Mouse (Mus musculus): ENCODE measurements at regions not wholly inside any gene's neighbourhood (a gene's known extent, or its start where the extent isn't known, plus 50 kb on each side); places are given as distances from the start of the nearest gene placed in this dataset.
"Not testable (repeated sequence)": the region's sequence is repeated elsewhere in the genome, so short reads cannot be mapped to it uniquely, and the experiment has no call there.

DNA sequence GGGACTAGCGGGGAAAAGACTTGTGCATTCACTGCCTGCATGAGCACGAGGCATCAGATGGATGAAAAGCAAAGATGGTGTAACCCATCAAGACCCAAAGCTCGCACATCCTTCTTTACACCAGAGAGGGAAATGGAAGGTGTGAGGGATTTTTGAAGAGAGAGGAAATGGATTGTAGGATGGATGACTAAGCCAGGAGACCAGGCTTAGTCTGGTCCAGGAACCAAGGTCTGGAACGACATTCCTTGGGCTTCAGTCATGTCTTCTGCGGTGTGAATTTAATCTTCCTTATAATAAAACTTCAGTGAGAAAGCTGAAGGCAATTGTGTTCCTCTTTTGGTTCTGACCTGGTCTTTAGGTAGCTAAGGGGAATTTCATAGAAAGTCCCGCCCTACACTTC lies 551.0 kb upstream of the Gm10131 start:
- 89% methylated on average over 6 of the region's 6 CpGs for WGBS (ENCODE audit: insufficient replicate concordance)
- no peaks in the 10 kb centered on the region for H3K36me3 ChIP-seq (ENCODE audit: control insufficient read depth, insufficient read depth, low read length)
- no peak overlapping the region for H3K4me2 ChIP-seq
- no peaks in the 10 kb centered on the region for H3K4me1 ChIP-seq (ENCODE audit: control insufficient read depth, insufficient read depth, low read length)
- ATAC-seq (replicated peaks; ENCODE audit: insufficient number of reproducible peaks, low FRiP score, low TSS enrichment): no peak
- H3K27ac ChIP-seq (ENCODE audit: low read depth, low read length): no peak overlapping the region
- H3K27me3 ChIP-seq (ENCODE audit: control insufficient read depth, insufficient read depth, low read length): no peaks in the 10 kb centered on the region
- H3K4me3 ChIP-seq (ENCODE audit: low read depth, low read length): no peak overlapping the region
- no peaks in the 10 kb centered on the region for H3K9me3 ChIP-seq (replicated peaks; ENCODE audit: control insufficient read depth, low read length)
- H3K9ac ChIP-seq (ENCODE audit: low read depth, low read length): no peak overlapping the region

DNA sequence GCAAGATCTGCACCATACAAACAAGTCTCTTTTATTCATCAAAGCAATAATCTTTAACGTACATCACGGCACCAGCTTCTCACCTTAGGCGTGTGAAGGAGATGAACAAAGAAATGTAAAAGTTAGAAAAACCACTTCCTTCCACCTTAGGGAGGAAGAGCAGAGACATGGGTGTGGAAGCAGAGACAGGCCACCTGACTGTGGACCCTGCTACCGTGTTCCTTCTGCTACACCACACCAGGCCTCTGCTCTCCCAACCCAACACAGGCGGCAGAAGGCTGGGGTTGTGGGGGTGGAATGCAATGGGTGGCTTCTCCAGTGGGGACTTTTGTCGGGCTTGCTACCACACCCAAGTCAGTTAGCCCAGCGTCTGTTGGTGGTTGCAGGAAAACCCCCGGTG lies 540.2 kb upstream of the Gm10131 start:
- no peak overlapping the region for H3K4me3 ChIP-seq (ENCODE audit: low read depth, low read length)
- H3K27me3 ChIP-seq (ENCODE audit: control insufficient read depth, insufficient read depth, low read length): no peaks in the 10 kb centered on the region
- H3K9me3 ChIP-seq (replicated peaks; ENCODE audit: control insufficient read depth, low read length): peaks cover 6% of the 10 kb centered on the region; the same call in 1 of the 2 replicates
- ATAC-seq (replicated peaks; ENCODE audit: insufficient number of reproducible peaks, low FRiP score, low TSS enrichment): no peak
- H3K9ac ChIP-seq (ENCODE audit: low read depth, low read length): no peak overlapping the region
- no peak overlapping the region for H3K27ac ChIP-seq (ENCODE audit: low read depth, low read length)
- 81% methylated on average over 8 of the region's 8 CpGs for WGBS (ENCODE audit: insufficient replicate concordance)
- no peak overlapping the region for H3K4me2 ChIP-seq
- H3K4me1 ChIP-seq (ENCODE audit: control insufficient read depth, insufficient read depth, low read length): no peaks in the 10 kb centered on the region
- H3K36me3 ChIP-seq (ENCODE audit: control insufficient read depth, insufficient read depth, low read length): no peaks in the 10 kb centered on the region

DNA sequence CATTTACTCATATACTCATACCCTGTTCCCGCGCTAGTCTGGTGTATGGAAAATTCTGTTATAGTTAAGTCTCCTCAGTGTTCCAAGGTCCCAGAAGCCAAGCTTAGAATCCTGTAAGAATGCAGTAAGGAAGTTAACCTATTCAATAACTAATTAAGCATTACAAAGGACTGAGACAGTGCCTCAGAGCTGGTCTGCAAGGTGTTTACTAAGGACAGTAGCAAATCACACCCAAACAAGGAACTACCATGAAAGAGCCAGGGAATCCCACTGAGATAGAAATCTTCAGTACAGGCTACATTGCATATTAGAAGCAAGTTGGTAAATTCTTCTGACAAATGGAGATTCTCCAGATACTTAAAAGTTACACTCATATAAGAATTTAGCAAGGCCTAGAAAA lies 516.7 kb upstream of the Gm10131 start:
- H3K36me3 ChIP-seq (ENCODE audit: control insufficient read depth, insufficient read depth, low read length); ATAC-seq (replicated peaks; ENCODE audit: insufficient number of reproducible peaks, low FRiP score, low TSS enrichment); H3K4me3 ChIP-seq (ENCODE audit: low read depth, low read length); H3K4me1 ChIP-seq (ENCODE audit: control insufficient read depth, insufficient read depth, low read length); H3K27ac ChIP-seq (ENCODE audit: low read depth, low read length); H3K4me2 ChIP-seq; H3K9ac ChIP-seq (ENCODE audit: low read depth, low read length); H3K9me3 ChIP-seq (replicated peaks; ENCODE audit: control insufficient read depth, low read length); H3K27me3 ChIP-seq (ENCODE audit: control insufficient read depth, insufficient read depth, low read length): not testable (repeated sequence)
- 96% methylated on average over 2 of the region's 2 CpGs for WGBS (ENCODE audit: insufficient replicate concordance)

DNA sequence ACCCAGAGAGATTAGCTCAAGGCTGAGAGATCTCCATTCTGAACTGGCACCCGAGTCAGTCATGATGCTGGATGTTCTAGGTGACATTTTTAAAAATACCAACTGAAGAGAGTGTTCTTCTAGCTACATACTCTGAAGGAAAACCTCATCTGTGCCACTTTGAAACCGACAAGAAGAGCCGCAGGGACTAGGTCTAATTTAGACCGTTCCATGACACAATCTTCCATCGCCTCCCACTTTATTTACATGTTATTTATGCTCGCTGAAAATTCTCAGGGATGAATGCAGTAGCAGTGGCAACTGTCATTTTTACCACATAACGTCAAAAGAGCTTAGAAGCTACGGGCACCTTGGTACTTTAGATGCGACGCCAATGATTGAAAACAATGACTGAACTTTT lies 514.1 kb upstream of the Gm10131 start:
- ATAC-seq (replicated peaks; ENCODE audit: insufficient number of reproducible peaks, low FRiP score, low TSS enrichment): no peak
- Histone ChIP-seq H3K36me3 (ENCODE audit: control insufficient read depth, insufficient read depth, low read length) (no peaks in the 10 kb centered on the region), H3K9ac (ENCODE audit: low read depth, low read length) (no peak overlapping the region), H3K4me1 (ENCODE audit: control insufficient read depth, insufficient read depth, low read length) (no peaks in the 10 kb centered on the region), H3K9me3 (replicated peaks; ENCODE audit: control insufficient read depth, low read length) (no peaks in the 10 kb centered on the region), H3K4me3 (ENCODE audit: low read depth, low read length) (no peak overlapping the region), H3K27ac (ENCODE audit: low read depth, low read length) (no peak overlapping the region), H3K27me3 (ENCODE audit: control insufficient read depth, insufficient read depth, low read length) (no peaks in the 10 kb centered on the region), H3K4me2 (no peak overlapping the region)
- WGBS (ENCODE audit: insufficient replicate concordance): 75% methylated on average over 10 of the region's 10 CpGs

DNA sequence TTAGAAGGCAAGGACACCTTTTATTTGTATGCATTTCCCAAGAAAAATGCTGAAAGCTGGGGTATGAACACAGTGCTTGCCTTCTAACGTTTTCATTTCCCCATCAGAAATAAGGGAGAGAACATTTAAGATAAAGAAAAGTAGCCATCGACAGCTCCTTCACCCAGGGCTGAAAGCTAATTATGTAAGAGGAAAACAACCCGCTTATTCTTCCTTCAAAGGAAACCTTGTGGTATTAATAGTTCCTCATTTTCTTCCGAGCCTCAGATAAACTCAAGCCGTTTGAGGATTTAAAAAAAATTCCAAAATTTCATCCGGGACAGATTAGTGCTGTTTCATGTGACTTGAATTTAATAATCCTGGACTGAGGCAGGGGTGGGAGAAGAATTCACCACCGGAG lies 512.2 kb upstream of the Gm10131 start:
- no peak overlapping the region for H3K9ac ChIP-seq (ENCODE audit: low read depth, low read length)
- H3K27ac ChIP-seq (ENCODE audit: low read depth, low read length): no peak overlapping the region
- H3K4me2 ChIP-seq: no peak overlapping the region
- H3K4me3 ChIP-seq (ENCODE audit: low read depth, low read length): no peak overlapping the region
- H3K9me3 ChIP-seq (replicated peaks; ENCODE audit: control insufficient read depth, low read length): no peaks in the 10 kb centered on the region
- no peaks in the 10 kb centered on the region for H3K27me3 ChIP-seq (ENCODE audit: control insufficient read depth, insufficient read depth, low read length)
- no peak for ATAC-seq (replicated peaks; ENCODE audit: insufficient number of reproducible peaks, low FRiP score, low TSS enrichment)
- no peaks in the 10 kb centered on the region for H3K36me3 ChIP-seq (ENCODE audit: control insufficient read depth, insufficient read depth, low read length)
- no peaks in the 10 kb centered on the region for H3K4me1 ChIP-seq (ENCODE audit: control insufficient read depth, insufficient read depth, low read length)
- 48% methylated on average over 7 of the region's 7 CpGs for WGBS (ENCODE audit: insufficient replicate concordance)

DNA sequence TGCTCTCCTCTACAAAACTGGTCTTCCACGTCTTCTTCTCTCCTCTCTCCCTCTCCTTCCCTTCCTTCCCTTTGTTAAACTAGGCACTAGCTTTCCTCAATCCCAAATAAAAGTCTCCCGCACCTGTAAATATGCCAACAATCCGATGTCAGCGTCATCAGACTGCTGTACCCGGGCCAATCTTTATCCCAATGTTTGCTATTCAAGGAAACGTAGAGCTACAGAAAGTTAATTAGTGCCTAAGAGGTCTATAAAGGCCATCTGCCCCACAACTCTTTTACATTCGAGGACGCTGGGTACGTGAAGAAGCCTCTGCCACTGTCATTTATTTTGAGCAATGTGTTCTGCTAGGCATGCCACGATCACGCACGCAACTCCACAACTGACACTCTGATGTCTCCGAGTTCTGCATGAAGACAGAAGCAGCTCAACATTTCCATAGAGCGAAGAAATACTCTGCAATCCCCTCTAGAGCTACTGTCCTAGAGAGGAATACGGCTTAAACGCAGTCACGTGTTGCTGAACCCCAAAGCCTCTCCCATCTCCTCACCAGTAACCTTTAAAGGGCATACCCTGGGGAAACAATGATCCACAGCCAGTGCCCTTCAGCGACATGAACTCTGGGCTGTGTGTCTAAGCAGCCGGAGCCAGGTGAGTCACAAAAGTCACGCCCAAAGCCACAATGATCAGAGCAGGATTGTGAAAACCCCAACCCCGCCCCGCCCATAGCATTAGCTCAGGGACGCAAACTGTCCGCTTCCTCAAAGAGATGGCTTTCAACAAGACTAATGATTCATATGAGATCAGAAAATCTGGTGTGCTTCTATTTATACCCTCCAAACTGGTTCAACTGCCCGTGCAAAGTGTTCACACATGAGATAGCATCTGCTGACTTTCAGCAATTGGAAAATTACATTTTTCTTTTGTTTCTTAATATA lies 510.9 kb upstream of the Gm10131 start:
- no peak overlapping the region for H3K4me2 ChIP-seq
- no peak overlapping the region for H3K9ac ChIP-seq (ENCODE audit: low read depth, low read length)
- 78% methylated on average over 25 of the region's 25 CpGs for WGBS (ENCODE audit: insufficient replicate concordance)
- no peaks in the 10 kb centered on the region for H3K4me1 ChIP-seq (ENCODE audit: control insufficient read depth, insufficient read depth, low read length)
- no peaks in the 10 kb centered on the region for H3K27me3 ChIP-seq (ENCODE audit: control insufficient read depth, insufficient read depth, low read length)
- ATAC-seq (replicated peaks; ENCODE audit: insufficient number of reproducible peaks, low FRiP score, low TSS enrichment): no peak
- H3K9me3 ChIP-seq (replicated peaks; ENCODE audit: control insufficient read depth, low read length): no peaks in the 10 kb centered on the region
- no peak overlapping the region for H3K4me3 ChIP-seq (ENCODE audit: low read depth, low read length)
- H3K27ac ChIP-seq (ENCODE audit: low read depth, low read length): no peak overlapping the region
- no peaks in the 10 kb centered on the region for H3K36me3 ChIP-seq (ENCODE audit: control insufficient read depth, insufficient read depth, low read length)

DNA sequence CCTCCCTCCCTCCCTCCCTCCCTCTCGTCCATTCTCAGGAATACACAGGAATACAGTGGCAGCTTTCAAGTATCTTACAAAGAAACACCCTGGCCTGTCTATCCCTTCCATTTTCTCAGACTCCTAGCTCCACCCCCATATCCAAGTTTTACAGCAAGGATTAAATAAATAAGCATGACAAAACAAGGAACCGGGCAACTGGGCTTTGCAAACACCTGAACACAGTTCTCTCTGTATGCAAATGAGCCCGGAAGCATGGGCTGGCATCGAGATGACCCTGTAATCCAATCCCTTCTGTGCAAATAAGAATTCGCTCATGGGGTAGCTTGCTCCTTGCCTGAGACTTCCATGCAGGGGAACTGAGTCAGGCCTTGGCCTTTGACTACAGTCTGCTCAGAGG lies 506.5 kb upstream of the Gm10131 start:
- Histone ChIP-seq H3K36me3 (ENCODE audit: control insufficient read depth, insufficient read depth, low read length) (no peaks in the 10 kb centered on the region), H3K4me1 (ENCODE audit: control insufficient read depth, insufficient read depth, low read length) (no peaks in the 10 kb centered on the region), H3K9me3 (replicated peaks; ENCODE audit: control insufficient read depth, low read length) (no peaks in the 10 kb centered on the region), H3K9ac (ENCODE audit: low read depth, low read length) (no peak overlapping the region), H3K4me3 (ENCODE audit: low read depth, low read length) (no peak overlapping the region), H3K27ac (ENCODE audit: low read depth, low read length) (no peak overlapping the region), H3K4me2 (no peak overlapping the region), H3K27me3 (ENCODE audit: control insufficient read depth, insufficient read depth, low read length) (no peaks in the 10 kb centered on the region)
- WGBS (ENCODE audit: insufficient replicate concordance): 42% methylated on average over 4 of the region's 5 CpGs
- ATAC-seq (replicated peaks; ENCODE audit: insufficient number of reproducible peaks, low FRiP score, low TSS enrichment): no peak

DNA sequence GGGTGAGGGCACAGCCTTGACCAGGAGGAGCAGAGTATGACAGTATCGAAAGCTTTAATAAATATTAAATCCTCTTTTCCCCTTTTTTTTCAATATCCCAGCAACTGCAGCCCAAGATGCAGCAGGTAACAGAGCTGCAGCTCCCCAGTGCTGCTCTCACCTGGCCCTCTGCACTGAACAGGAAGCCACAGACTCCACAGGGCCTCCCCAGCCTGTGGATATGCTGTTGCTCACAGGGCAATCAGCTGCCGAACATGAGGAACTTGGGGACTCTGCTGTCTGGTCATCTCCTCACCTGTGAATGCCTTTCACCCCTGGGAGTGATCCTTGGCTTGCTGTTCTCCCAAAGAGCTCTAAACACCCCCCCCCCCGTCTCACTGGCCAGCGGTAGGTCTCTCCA lies 503.4 kb upstream of the Gm10131 start:
- Histone ChIP-seq H3K4me3 (ENCODE audit: low read depth, low read length) (no peak overlapping the region), H3K36me3 (ENCODE audit: control insufficient read depth, insufficient read depth, low read length) (no peaks in the 10 kb centered on the region), H3K4me1 (ENCODE audit: control insufficient read depth, insufficient read depth, low read length) (no peaks in the 10 kb centered on the region), H3K27me3 (ENCODE audit: control insufficient read depth, insufficient read depth, low read length) (no peaks in the 10 kb centered on the region), H3K9me3 (replicated peaks; ENCODE audit: control insufficient read depth, low read length) (no peaks in the 10 kb centered on the region), H3K9ac (ENCODE audit: low read depth, low read length) (no peak overlapping the region), H3K4me2 (no peak overlapping the region), H3K27ac (ENCODE audit: low read depth, low read length) (no peak overlapping the region)
- no peak for ATAC-seq (replicated peaks; ENCODE audit: insufficient number of reproducible peaks, low FRiP score, low TSS enrichment)
- 63% methylated on average over 4 of the region's 4 CpGs for WGBS (ENCODE audit: insufficient replicate concordance)

DNA sequence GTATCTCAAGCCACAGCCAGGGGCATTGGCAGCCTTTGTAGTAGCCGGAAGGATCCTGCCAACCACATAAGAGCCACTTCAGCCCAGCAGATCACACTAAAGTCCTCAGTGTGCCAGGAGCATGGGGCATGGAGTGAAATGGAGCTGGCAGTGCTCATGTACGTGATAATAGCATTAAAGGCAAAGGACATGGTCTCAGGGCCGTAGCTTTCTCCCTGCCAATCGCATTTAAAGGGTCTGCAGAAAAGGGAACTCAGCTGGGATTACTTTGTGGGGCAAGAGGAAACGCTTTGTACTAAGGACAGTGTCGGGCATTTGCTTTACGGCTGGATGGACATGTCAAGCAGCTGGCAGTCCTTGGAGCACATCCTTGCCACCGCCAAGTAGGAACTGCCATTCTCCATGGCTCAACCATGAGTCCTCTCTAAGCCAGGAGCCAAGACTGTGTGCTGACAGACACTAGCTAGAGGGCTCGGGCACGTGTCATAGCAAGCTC lies 502.5 kb upstream of the Gm10131 start:
- Histone ChIP-seq H3K9ac (ENCODE audit: low read depth, low read length) (no peak overlapping the region), H3K4me1 (ENCODE audit: control insufficient read depth, insufficient read depth, low read length) (no peaks in the 10 kb centered on the region), H3K27ac (ENCODE audit: low read depth, low read length) (no peak overlapping the region), H3K9me3 (replicated peaks; ENCODE audit: control insufficient read depth, low read length) (no peaks in the 10 kb centered on the region), H3K36me3 (ENCODE audit: control insufficient read depth, insufficient read depth, low read length) (no peaks in the 10 kb centered on the region), H3K4me3 (ENCODE audit: low read depth, low read length) (no peak overlapping the region), H3K27me3 (ENCODE audit: control insufficient read depth, insufficient read depth, low read length) (no peaks in the 10 kb centered on the region), H3K4me2 (no peak overlapping the region)
- ATAC-seq (replicated peaks; ENCODE audit: insufficient number of reproducible peaks, low FRiP score, low TSS enrichment): no peak
- 67% methylated on average over 10 of the region's 10 CpGs for WGBS (ENCODE audit: insufficient replicate concordance)

Data from heart, embryonic 11.5 days (tissue).